Mouse (Mus musculus): ENCODE results near the gene Prss35.

Gene Prss35

GRCm38 (mm10) chr9:86734357-86734756, 9.1 kb upstream of the Prss35 start:
- no peak for DNase-seq (ENCODE audit: low spot score)

- no peak for DNase-seq (ENCODE audit: low spot score)
Observed at GRCm38 (mm10) chr9:86734795-86735194, 8.7 kb upstream of the Prss35 start.

- no peak for DNase-seq (ENCODE audit: low spot score)
Observed at GRCm38 (mm10) chr9:86736991-86737390, 6.5 kb upstream of the Prss35 start.

- no peak for DNase-seq (ENCODE audit: low spot score)
Observed at GRCm38 (mm10) chr9:86738067-86738466, 5.4 kb upstream of the Prss35 start.

GRCm38 (mm10) chr9:86738801-86739200, 4.6 kb upstream of the Prss35 start:
- DNase-seq (ENCODE audit: low spot score), result no peak

GRCm38 (mm10) chr9:86739971-86740370, 3.5 kb upstream of the Prss35 start:
- DNase-seq (ENCODE audit: low spot score), result no peak

GRCm38 (mm10) chr9:86744041-86744440, 592 bp downstream of the Prss35 start:
- DNase-seq (ENCODE audit: low spot score), result no peak

- DNase-seq (ENCODE audit: low spot score), result peak; percentile 70
Observed at GRCm38 (mm10) chr9:86745926-86746581, 2.6 kb downstream of the Prss35 start.

- no peak for DNase-seq (ENCODE audit: low spot score)
Observed at GRCm38 (mm10) chr9:86762477-86763376, 19.3 kb downstream of the Prss35 start.

GRCm38 (mm10) chr9:86764002-86764401, 20.6 kb downstream of the Prss35 start:
- DNase-seq (ENCODE audit: low spot score), result no peak

- DNase-seq (ENCODE audit: low spot score), result no peak
Observed at GRCm38 (mm10) chr9:86766991-86767390, 23.5 kb downstream of the Prss35 start.

- no peak for DNase-seq (ENCODE audit: low spot score)
Observed at GRCm38 (mm10) chr9:86772897-86773296, 29.4 kb downstream of the Prss35 start.

- no peak for DNase-seq (ENCODE audit: low spot score)
Observed at GRCm38 (mm10) chr9:86773996-86774395, 30.5 kb downstream of the Prss35 start.

- DNase-seq (ENCODE audit: low spot score), result no peak
Observed at GRCm38 (mm10) chr9:86775374-86775773, 31.9 kb downstream of the Prss35 start.

GRCm38 (mm10) chr9:86777309-86777708, 33.9 kb downstream of the Prss35 start:
- no peak for DNase-seq (ENCODE audit: low spot score)

- no peak for DNase-seq (ENCODE audit: low spot score)
Observed at GRCm38 (mm10) chr9:86778212-86778611, 34.8 kb downstream of the Prss35 start.

GRCm38 (mm10) chr9:86781426-86781825, 38.0 kb downstream of the Prss35 start:
- DNase-seq (ENCODE audit: low spot score), result no peak

- DNase-seq (ENCODE audit: low spot score), result no peak
Observed at GRCm38 (mm10) chr9:86782836-86783235, 39.4 kb downstream of the Prss35 start.

- DNase-seq (ENCODE audit: low spot score), result no peak
Observed at GRCm38 (mm10) chr9:86789186-86789585, 45.7 kb downstream of the Prss35 start.

GRCm38 (mm10) chr9:86791927-86792326, 48.5 kb downstream of the Prss35 start:
- DNase-seq (ENCODE audit: low spot score), result no peak

GRCm38 (mm10) chr9:86795236-86795635, 51.8 kb downstream of the Prss35 start:
- DNase-seq (ENCODE audit: low spot score), result no peak

GRCm38 (mm10) chr9:86797553-86797952, 54.1 kb downstream of the Prss35 start:
- no peak for DNase-seq (ENCODE audit: low spot score)

GRCm38 (mm10) chr9:86798129-86798528, 54.7 kb downstream of the Prss35 start:
- DNase-seq (ENCODE audit: low spot score), result no peak
